Mouse (Mus musculus): ENCODE measurements around the gene Gca.

- TF ChIP-seq GATA1 (IDR thresholded peaks at IDR 0.05; ENCODE audit: low read length) (no peak), TAL1 (IDR thresholded peaks at IDR 0.05; ENCODE audit: low read length) (no peak)
Observed at GRCm38 (mm10) chr2:62681667-62682066, 17.6 kb downstream of the Gca start.

Data from erythroblast, embryonic 14.5 days (primary cell).